Mouse (Mus musculus): Measurements from ENCODE around the gene Smg6. TPM values are rescaled to one million over a fixed set of nuclear protein-coding genes. Genes with fewer than 3 reads are reported as not detected.

The Smg6 gene
- polyA plus RNA-seq, 1 experiment from 2014 or later = 22.4 TPM

- under 1% methylated on average over 11 of the region's 11 CpGs for WGBS
- Histone ChIP-seq H3K27ac (peak overlapping the region; percentile 94), H3K9ac (no peak overlapping the region), H3K27me3 (no peaks in the 10 kb centered on the region), H3K36me3 (peaks cover 54% of the 10 kb centered on the region), H3K4me1 (peaks cover 60% of the 10 kb centered on the region), H3K9me3 (no peaks in the 10 kb centered on the region), H3K4me3 (no peak overlapping the region), H3K4me2 (replicated peaks) (peak overlapping the region; percentile 33)
- peak; percentile 95 for ATAC-seq (ENCODE audit: low FRiP score, low read depth)
Measured at GRCm38 (mm10) chr11:75147106-75147845, 221.7 kb downstream of the Smg6 start.

DNA sequence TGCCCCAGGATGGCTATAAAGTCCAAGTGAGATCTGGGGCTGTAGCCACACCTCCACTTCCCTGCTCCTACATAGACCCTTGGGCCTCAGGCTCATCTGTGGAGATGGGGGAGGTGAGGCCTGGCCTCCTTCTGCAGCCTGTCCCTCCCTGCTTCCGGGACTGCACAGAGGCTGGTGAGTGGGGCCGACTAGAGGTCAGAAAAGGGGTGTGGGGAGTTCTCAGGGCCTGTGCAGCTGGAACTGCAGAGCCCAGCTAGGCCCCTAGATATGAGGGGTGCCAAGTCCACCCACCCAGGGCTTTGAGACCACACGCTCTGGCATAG, 222.2 kb downstream of the Smg6 start:
- Histone ChIP-seq H3K4me2 (replicated peaks) (peak overlapping the region; percentile 33), H3K27ac (peak overlapping the region; percentile 94), H3K4me1 (peaks cover 58% of the 10 kb centered on the region), H3K9me3 (no peaks in the 10 kb centered on the region), H3K9ac (no peak overlapping the region; the same call in 1 of the 2 replicates), H3K4me3 (no peak overlapping the region), H3K36me3 (peaks cover 53% of the 10 kb centered on the region), H3K27me3 (no peaks in the 10 kb centered on the region)
- peak; percentile 83 for ATAC-seq (ENCODE audit: low FRiP score, low read depth)
- WGBS = 7% methylated on average over 3 of the region's 3 CpGs

DNA sequence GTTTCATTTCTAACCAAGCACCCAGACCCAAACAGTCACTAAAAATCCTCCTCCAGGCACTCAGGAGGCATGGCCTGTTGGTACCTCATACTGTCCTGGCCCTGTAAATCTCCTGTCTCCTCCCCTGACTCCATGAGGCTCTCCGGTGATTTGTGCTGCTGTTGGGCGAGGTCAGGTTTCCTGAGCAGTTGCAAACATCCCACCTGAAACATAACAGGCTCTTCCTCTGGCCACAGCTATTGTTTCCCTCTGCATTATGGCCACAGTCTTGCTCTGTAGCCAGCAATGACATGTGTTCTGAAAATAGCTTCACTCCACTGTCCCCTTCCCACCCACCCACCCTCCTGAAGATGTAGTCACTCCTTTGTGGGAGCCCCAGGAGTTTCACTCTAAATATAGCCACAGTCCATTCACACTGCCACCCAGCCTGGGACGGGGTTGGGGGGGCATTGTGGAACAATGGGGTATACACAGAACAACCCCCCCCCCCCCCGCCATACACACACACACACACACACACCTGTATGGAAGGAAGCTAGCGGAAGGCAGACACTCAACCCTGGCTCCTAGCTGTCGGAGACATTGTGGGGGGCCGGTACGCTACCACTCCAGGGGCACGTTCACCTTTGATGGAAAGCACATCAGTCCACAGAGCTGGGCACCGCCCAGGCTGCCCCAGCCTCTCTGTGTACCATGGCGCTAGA, 222.9 kb downstream of the Smg6 start:
- Histone ChIP-seq H3K4me2 (replicated peaks) (peak overlapping the region; percentile 33), H3K27ac (peak overlapping the region; percentile 94), H3K4me1 (peaks cover 54% of the 10 kb centered on the region), H3K27me3 (no peaks in the 10 kb centered on the region), H3K9ac (no peak overlapping the region), H3K4me3 (no peak overlapping the region), H3K36me3 (peaks cover 51% of the 10 kb centered on the region), H3K9me3 (no peaks in the 10 kb centered on the region)
- 79% methylated on average over 9 of the region's 11 CpGs for WGBS
- no peak for ATAC-seq (ENCODE audit: low FRiP score, low read depth)

DNA sequence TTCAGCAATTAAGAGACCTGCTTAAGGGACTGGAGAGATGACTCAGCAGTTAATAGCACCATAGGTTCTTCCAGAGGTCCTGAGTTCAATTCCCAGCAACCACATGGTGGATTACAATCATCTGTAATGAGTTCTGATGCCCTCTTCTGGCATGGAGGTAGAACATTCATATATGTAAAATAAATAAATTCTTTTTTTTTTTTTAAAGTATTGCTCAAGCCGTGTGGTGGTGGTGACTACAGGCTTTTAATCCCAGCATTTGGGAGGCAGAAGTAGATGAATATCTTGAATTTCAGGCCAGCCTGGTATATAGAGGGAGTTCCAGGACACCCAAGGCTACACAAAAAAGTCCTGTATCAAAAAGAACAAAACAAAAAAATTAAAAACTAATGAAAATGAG, 224.7 kb downstream of the Smg6 start:
- Histone ChIP-seq H3K4me1 (peaks cover 58% of the 10 kb centered on the region), H3K4me3 (no peak overlapping the region), H3K4me2 (replicated peaks) (no peak overlapping the region), H3K9ac (no peak overlapping the region), H3K27me3 (no peaks in the 10 kb centered on the region), H3K36me3 (peaks cover 35% of the 10 kb centered on the region), H3K27ac (no peak overlapping the region), H3K9me3 (no peaks in the 10 kb centered on the region)
- no peak for ATAC-seq (ENCODE audit: low FRiP score, low read depth)
- 79% methylated on average over 1 of the region's 1 CpGs for WGBS

DNA sequence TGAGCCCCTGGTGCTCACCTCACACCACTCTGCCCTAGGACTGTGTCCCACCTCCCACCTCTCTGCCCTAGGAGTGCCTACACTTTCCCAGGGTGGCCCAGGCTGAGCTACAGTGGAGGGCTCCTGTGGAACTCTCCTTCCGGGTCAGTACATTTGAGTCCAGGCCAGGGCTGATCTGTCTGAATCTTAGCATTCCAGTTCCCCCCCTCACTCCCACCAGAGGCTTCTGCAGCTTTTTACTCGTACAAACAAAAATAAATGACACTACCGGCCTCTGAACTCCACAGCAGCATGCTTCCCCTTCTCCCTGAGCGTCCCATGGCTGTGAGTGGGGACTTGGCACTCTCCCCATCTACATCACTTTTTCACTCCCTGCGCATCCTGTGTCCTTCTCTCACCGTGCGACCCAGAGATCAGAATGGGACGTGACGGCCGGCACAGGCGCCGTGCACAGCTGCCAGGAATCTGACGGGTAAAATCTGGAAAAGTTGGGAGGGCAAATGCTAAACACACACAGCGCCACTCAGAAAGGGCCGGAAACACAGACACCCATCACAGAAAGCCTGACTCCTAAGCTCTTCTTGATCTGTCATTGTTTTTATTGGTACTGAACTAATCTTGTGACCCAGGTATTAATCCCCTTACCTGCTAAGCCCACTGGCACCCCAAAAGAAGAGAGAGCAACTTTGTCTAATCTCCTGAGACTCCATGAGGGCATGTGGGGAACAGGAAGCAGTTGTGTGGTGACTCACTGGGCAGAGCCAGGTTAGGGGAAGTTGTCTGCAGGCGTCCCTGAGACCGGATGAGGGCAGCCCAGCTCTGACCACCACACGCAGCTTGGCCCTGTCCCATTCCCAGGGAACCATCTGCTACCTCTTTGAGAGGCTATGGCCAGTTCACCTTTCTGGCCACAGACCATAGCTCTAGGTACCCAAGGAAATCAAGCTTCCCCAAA, 227.3 kb downstream of the Smg6 start:
- Histone ChIP-seq H3K9ac (no peak overlapping the region), H3K4me1 (peaks cover 57% of the 10 kb centered on the region)

DNA sequence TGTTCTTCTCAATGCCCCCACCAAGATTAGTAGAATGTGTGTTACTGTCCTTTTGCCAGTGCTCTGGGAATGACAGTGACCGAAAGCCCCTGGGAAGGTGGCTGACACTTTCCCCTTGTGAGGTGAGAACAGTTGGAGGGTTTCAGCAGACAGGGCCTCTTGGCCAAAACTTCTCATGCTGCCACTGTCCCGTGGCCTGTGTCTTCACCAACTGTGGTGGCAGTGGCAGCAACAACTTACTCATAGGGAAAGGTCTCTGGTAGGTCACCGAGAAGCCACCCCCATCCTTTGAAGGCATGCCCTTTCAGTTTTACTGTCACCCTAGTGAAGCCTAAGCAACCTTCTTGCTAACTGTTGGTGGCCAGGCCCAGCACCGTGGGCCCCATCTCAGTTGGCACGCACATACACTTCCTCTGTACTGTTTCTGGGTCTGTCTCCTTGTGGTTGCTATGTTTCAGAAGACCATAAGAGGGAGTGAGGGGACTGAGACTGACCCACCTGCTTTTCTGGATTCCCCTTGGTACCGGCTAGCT, 228.5 kb downstream of the Smg6 start:
- ATAC-seq (ENCODE audit: low FRiP score, low read depth) = no peak
- no peak overlapping the region for H3K9ac ChIP-seq
- no peak overlapping the region for H3K4me2 ChIP-seq (replicated peaks)
- no peaks in the 10 kb centered on the region for H3K27me3 ChIP-seq
- 73% methylated on average over 6 of the region's 6 CpGs for WGBS
- peaks cover 45% of the 10 kb centered on the region for H3K4me1 ChIP-seq
- H3K4me3 ChIP-seq = no peak overlapping the region
- no peak overlapping the region for H3K27ac ChIP-seq
- H3K36me3 ChIP-seq = peaks cover 48% of the 10 kb centered on the region
- H3K9me3 ChIP-seq = no peaks in the 10 kb centered on the region

More for the DNA sequence above, 227.3 kb downstream of the Smg6 start:
- Histone ChIP-seq H3K4me3 (no peak overlapping the region), H3K36me3 (peaks cover 37% of the 10 kb centered on the region), H3K9me3 (no peaks in the 10 kb centered on the region), H3K27me3 (no peaks in the 10 kb centered on the region), H3K27ac (no peak overlapping the region), H3K4me2 (replicated peaks) (no peak overlapping the region)
- no peak for ATAC-seq (ENCODE audit: low FRiP score, low read depth)
- 74% methylated on average over 18 of the region's 18 CpGs for WGBS

GRCm38 (mm10) chr11:75155985-75156384, 230.4 kb downstream of the Smg6 start:
- WGBS = 30% methylated on average over 6 of the region's 6 CpGs
- Histone ChIP-seq H3K36me3 (peaks cover 51% of the 10 kb centered on the region), H3K27ac (peak overlapping the region; percentile 64), H3K4me3 (no peak overlapping the region), H3K4me2 (replicated peaks) (no peak overlapping the region), H3K4me1 (peaks cover 39% of the 10 kb centered on the region), H3K27me3 (no peaks in the 10 kb centered on the region), H3K9ac (peak overlapping the region; percentile 43; the same call in 1 of the 2 replicates), H3K9me3 (no peaks in the 10 kb centered on the region)
- no peak for ATAC-seq (ENCODE audit: low FRiP score, low read depth)

- H3K27ac ChIP-seq = peak overlapping the region; percentile 64
Measured at GRCm38 (mm10) chr11:75156416-75156815, 230.8 kb downstream of the Smg6 start.

GRCm38 (mm10) chr11:75157037-75157436, 231.4 kb downstream of the Smg6 start:
- Histone ChIP-seq H3K9me3 (no peaks in the 10 kb centered on the region), H3K36me3 (peaks cover 53% of the 10 kb centered on the region), H3K27ac (peak overlapping the region; percentile 61; the same call in 1 of the 2 replicates), H3K4me3 (no peak overlapping the region), H3K4me2 (replicated peaks) (no peak overlapping the region), H3K9ac (0 out of 2 replicates have a peak overlapping the region, but pooled peaks have one; percentile 25), H3K27me3 (no peaks in the 10 kb centered on the region), H3K4me1 (peaks cover 49% of the 10 kb centered on the region)
- ATAC-seq (ENCODE audit: low FRiP score, low read depth) = no peak
- 39% methylated on average over 4 of the region's 4 CpGs for WGBS

More at GRCm38 (mm10) chr11:75156416-75156815, 230.8 kb downstream of the Smg6 start:
- H3K27me3 ChIP-seq = no peaks in the 10 kb centered on the region
- no peak overlapping the region for H3K4me2 ChIP-seq (replicated peaks)
- peaks cover 43% of the 10 kb centered on the region for H3K4me1 ChIP-seq
- H3K9me3 ChIP-seq = no peaks in the 10 kb centered on the region
- H3K9ac ChIP-seq = peak overlapping the region; percentile 43; the same call in 1 of the 2 replicates
- H3K4me3 ChIP-seq = no peak overlapping the region
- WGBS = 23% methylated on average over 5 of the region's 5 CpGs
- H3K36me3 ChIP-seq = peaks cover 51% of the 10 kb centered on the region
- no peak for ATAC-seq (ENCODE audit: low FRiP score, low read depth)

- Histone ChIP-seq H3K4me1 (peaks cover 54% of the 10 kb centered on the region), H3K9me3 (no peaks in the 10 kb centered on the region), H3K27ac (no peak overlapping the region; the same call in 1 of the 2 replicates), H3K9ac (no peak overlapping the region), H3K4me3 (no peak overlapping the region), H3K27me3 (peaks cover 4% of the 10 kb centered on the region), H3K4me2 (replicated peaks) (no peak overlapping the region), H3K36me3 (peaks cover 59% of the 10 kb centered on the region)
- ATAC-seq (ENCODE audit: low FRiP score, low read depth) = no peak
- 34% methylated on average over 2 of the region's 2 CpGs for WGBS
Measured at GRCm38 (mm10) chr11:75157901-75158300, 232.3 kb downstream of the Smg6 start.

- WGBS = 89% methylated on average over 14 of the region's 14 CpGs
- Histone ChIP-seq H3K36me3 (peaks cover 60% of the 10 kb centered on the region), H3K27ac (peak overlapping the region; percentile 39; the same call in 1 of the 2 replicates), H3K4me2 (replicated peaks) (no peak overlapping the region), H3K9me3 (no peaks in the 10 kb centered on the region), H3K9ac (no peak overlapping the region), H3K4me3 (no peak overlapping the region), H3K4me1 (peaks cover 59% of the 10 kb centered on the region), H3K27me3 (peaks cover 9% of the 10 kb centered on the region)
- ATAC-seq (ENCODE audit: low FRiP score, low read depth) = no peak
Measured at GRCm38 (mm10) chr11:75158432-75158831, 232.8 kb downstream of the Smg6 start.
